ENCODE assay signal across 8 mouse cellular contexts in the genomic region with DNA sequence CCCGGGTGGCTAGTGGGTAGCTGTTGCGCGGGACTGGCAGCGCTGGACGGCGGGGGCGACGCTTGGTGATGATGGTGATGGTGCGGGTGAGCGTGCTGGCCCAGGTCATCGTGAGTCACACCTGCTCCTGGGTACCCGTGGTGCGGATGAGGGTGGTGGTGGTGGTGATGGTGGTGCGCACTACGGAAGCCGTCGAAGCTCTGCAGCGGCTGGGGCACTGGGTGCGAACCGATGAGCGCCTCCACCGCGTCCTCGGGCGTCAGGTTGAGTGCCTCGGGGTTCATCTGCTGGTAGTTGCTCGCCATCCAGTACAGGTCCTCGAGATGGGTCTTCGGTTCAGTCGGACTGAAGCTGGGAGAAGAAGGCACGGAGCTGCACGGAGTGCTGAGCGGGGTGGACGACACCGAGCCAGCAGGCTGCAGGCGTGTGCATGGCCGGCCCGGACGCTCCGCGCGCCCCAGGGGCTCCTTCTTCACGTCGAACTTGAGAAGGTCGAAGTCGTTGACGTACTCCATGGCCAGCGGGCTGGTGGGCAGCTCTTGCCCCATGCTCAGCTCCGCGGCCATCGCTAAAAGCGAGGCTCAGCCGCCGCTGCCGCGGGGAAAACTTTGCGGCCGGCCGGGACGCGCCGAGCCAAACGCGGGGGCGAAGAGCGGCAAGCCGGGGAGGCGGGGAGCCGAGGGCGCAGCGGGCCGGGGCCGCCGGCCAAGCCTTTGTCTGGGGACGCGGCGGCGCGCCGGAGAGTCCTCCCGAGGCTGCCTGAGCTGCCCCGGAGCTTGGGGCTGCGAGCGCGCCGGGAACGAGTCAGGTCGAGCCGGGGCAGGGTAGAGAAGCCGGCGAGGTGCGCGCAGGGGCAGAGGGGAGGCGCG. TPM values are rescaled to one million over a fixed set of nuclear protein-coding genes. Genes with fewer than 3 reads are reported as not detected.
DNase-seq lines count a peak whose midpoint lies in the region; ATAC-seq lines count a peak whose summit lies in the region.

No protein-coding gene starts in this region.

- DNase-seq in left cerebral cortex, postnatal 36 days (ENCODE audit: low spot score in 2 of 2): peak; percentile 30 to 45
- no peak for DNase-seq in left cerebral cortex, postnatal 14 days (ENCODE audit: low spot score in 2 of 2)
- DNase-seq in hindbrain, embryonic 14.5 days (ENCODE audit: low spot score): no peak
- DNase-seq in cerebellum, adult 9-11 months: no peak
- DNase-seq in spleen, postnatal 14 days (ENCODE audit: low spot score in 2 of 2): no peak
- no peak for DNase-seq in T-cell, adult 2 months (ENCODE audit: low spot score)

- 0 out of 2 replicates have a peak, but pooled peaks have one; percentile 32 for ATAC-seq in embryonic facial prominence, embryonic 12.5 days (ENCODE audit: insufficient number of reproducible peaks, insufficient read depth, low FRiP score, low TSS enrichment)
- 0 out of 2 replicates have a peak, but pooled peaks have one; percentile 7 for ATAC-seq in hindbrain, embryonic 14.5 days (ENCODE audit: low FRiP score)

- H3K79me2 ChIP-seq in macrophage (ENCODE audit: inconsistent target): peaks cover 37% of the 10 kb centered on the region

- peaks cover 67% of the 10 kb centered on the region for H3K27me3 ChIP-seq in embryonic facial prominence, embryonic 12.5 days
- H3K27me3 ChIP-seq in hindbrain, embryonic 14.5 days (ENCODE audit: control insufficient read depth, insufficient read depth, low read length): peaks cover 82% of the 10 kb centered on the region

- peak overlapping the region; percentile 63 for H3K4me3 ChIP-seq in embryonic facial prominence, embryonic 12.5 days
- H3K4me3 ChIP-seq in hindbrain, embryonic 14.5 days (replicated peaks; ENCODE audit: low read length): peak overlapping the region; percentile 48
- H3K4me3 ChIP-seq in macrophage (ENCODE audit: inconsistent target): peak overlapping the region; percentile 83

- H3K4me1 ChIP-seq in embryonic facial prominence, embryonic 12.5 days: peaks cover 30% of the 10 kb centered on the region
- H3K4me1 ChIP-seq in hindbrain, embryonic 14.5 days (replicated peaks; ENCODE audit: control insufficient read depth, insufficient read depth, low read length): peaks cover 16% of the 10 kb centered on the region; the same call in 1 of the 2 replicates

- no peaks in the 10 kb centered on the region for H3K36me3 ChIP-seq in embryonic facial prominence, embryonic 12.5 days
- H3K36me3 ChIP-seq in hindbrain, embryonic 14.5 days (replicated peaks; ENCODE audit: control insufficient read depth, insufficient read depth): no peaks in the 10 kb centered on the region
- H3K36me3 ChIP-seq in macrophage (ENCODE audit: inconsistent target): no peaks in the 10 kb centered on the region

- intact Hi-C loops in left cerebral cortex, postnatal 36 days (cut with DNase I): loop anchor here (5.0 kb wide), 4 partner anchors 304 to 1454 kb away; no protein-coding TSS in a partner anchor
- intact Hi-C loops in left cerebral cortex, postnatal 14 days (cut with DNase I): loop anchor here (5.0 to 10.0 kb wide), 6 partner anchors 119 to 1309 kb away; no protein-coding TSS in a partner anchor

- H3K27ac ChIP-seq in embryonic facial prominence, embryonic 12.5 days: peak overlapping the region; percentile 73
- peak overlapping the region; percentile 81 for H3K27ac ChIP-seq in hindbrain, embryonic 14.5 days
- H3K27ac ChIP-seq in macrophage: no peak overlapping the region

- no peaks in the 10 kb centered on the region for H3K9me3 ChIP-seq in embryonic facial prominence, embryonic 12.5 days
- H3K9me3 ChIP-seq in hindbrain, embryonic 14.5 days (ENCODE audit: control insufficient read depth, low read length): no peaks in the 10 kb centered on the region

- WGBS in embryonic facial prominence, embryonic 12.5 days: 1% methylated on average over 77 of the region's 95 CpGs
- under 1% methylated on average over 90 of the region's 95 CpGs for WGBS in hindbrain, embryonic 14.5 days
- 3% methylated on average over 88 of the region's 95 CpGs for WGBS in macrophage (ENCODE audit: missing documents)

- peak overlapping the region; percentile 98 for H3K4me2 ChIP-seq in embryonic facial prominence, embryonic 12.5 days (replicated peaks)
- H3K4me2 ChIP-seq in hindbrain, embryonic 14.5 days (replicated peaks): peak overlapping the region; percentile 75

- H3K9ac ChIP-seq in embryonic facial prominence, embryonic 12.5 days: peak overlapping the region; percentile 76
- peak overlapping the region; percentile 68 for H3K9ac ChIP-seq in hindbrain, embryonic 14.5 days

RNA-seq across cellular contexts. Expression of a gene that starts 0.5 kb away (rescaled TPM):
- 10 to 100 TPM; 17.8 to 20.6 TPM for total RNA-seq in left cerebral cortex, postnatal 36 days (2021)
- total RNA-seq in left cerebral cortex, postnatal 14 days (2021): 10 to 100 TPM; 19.3 to 20.2 TPM
- polyA plus RNA-seq in embryonic facial prominence, embryonic 12.5 days (2016; fragmentation: Nextera tagmentation; extraction: Ambion mirVana): 15.4 and 16.7 TPM in 2 replicates
- 25.1 and 29.0 TPM in 2 replicates for polyA plus RNA-seq in hindbrain, embryonic 14.5 days (2014; fragmentation: Nextera tagmentation; extraction: Ambion mirVana)
- 10 to 100 TPM in 25 of 26 experiments, 1 to 10 TPM in 1; 3.6 to 89.4 (median 26.0) TPM for total RNA-seq in macrophage (2018; cell fraction: chromatin; rRNA removed)
- total RNA-seq in macrophage (2018; cell fraction: cytosol; rRNA removed): 100 to 1,000 TPM in 11 of 26 experiments, 10 to 100 TPM in 15; 23.5 to 155 (median 91.4) TPM
- total RNA-seq in macrophage (2018; cell fraction: nucleus; rRNA removed): 100 to 1,000 TPM in 6 of 26 experiments, 10 to 100 TPM in 20; 13.9 to 147 (median 72.0) TPM
- 65.1 to 129 TPM (median 106 TPM) in 3 replicates for polyA plus RNA-seq in macrophage (2018)

RNA-seq across cellular contexts. Expression of a gene that starts 32.4 kb away (rescaled TPM):
- total RNA-seq in left cerebral cortex, postnatal 36 days (2021): not detected
- total RNA-seq in left cerebral cortex, postnatal 14 days (2021): not detected
- polyA plus RNA-seq in embryonic facial prominence, embryonic 12.5 days (2016; fragmentation: Nextera tagmentation; extraction: Ambion mirVana): 0.39 TPM in 1 of 2 replicates, not detected in the other
- polyA plus RNA-seq in hindbrain, embryonic 14.5 days (2014; fragmentation: Nextera tagmentation; extraction: Ambion mirVana): 0.36 TPM in 1 of 2 replicates, not detected in the other
- total RNA-seq in macrophage (2018; cell fraction: chromatin; rRNA removed): 1 to 10 TPM in 18 of 26 experiments, under 1 TPM in 2, not detected in 6; 0.91 to 3.1 (median 2.1) TPM
- under 1 TPM in 4 of 26 experiments, not detected in 22; 0.27 to 0.39 (median 0.34) TPM for total RNA-seq in macrophage (2018; cell fraction: cytosol; rRNA removed)
- total RNA-seq in macrophage (2018; cell fraction: nucleus; rRNA removed): 1 to 10 TPM in 17 of 26 experiments, under 1 TPM in 3, not detected in 6; 0.83 to 3.5 (median 1.9) TPM
- polyA plus RNA-seq in macrophage (2018): 0.20 TPM in 1 of 3 replicates, not detected in the others

Comparison
In these comparisons a context has a peak if more than half of its experiments do, and no peak if none do; other contexts are left out.
1. DNase-seq: peak in left cerebral cortex, postnatal 36 days (2 of 2); none in left cerebral cortex, postnatal 14 days (0 of 2), hindbrain, embryonic 14.5 days (single experiment), cerebellum, adult 9-11 months (single experiment), spleen, postnatal 14 days (0 of 2) and T-cell, adult 2 months (single experiment).
2. Peak in every context shown above with its lines, with median percentiles within 50 percentile points of each other: H3K4me3 ChIP-seq.